Mouse (Mus musculus): Measurements from ENCODE around the gene Ehbp1.

Ehbp1 gene

GRCm38 (mm10) chr11:22342242-22343207 is at the start of gene Ehbp1:
Ehbp1 (minus strand) TSS chr11:22342292.
- DNase-seq, result no peak

GRCm38 (mm10) chr11:22387472-22388098 is 45.5 kb upstream of the Ehbp1 start:
- no peak for DNase-seq

- DNase-seq, result no peak
These were observed 41.4 kb upstream of the Ehbp1 start for GRCm38 (mm10) chr11:22383532-22383931.

GRCm38 (mm10) chr11:22374811-22375210 is 32.7 kb upstream of the Ehbp1 start:
- DNase-seq, result no peak

GRCm38 (mm10) chr11:22373290-22373674 is 31.2 kb upstream of the Ehbp1 start:
- no peak for DNase-seq

GRCm38 (mm10) chr11:22372609-22373289 is 30.7 kb upstream of the Ehbp1 start:
- DNase-seq, result no peak

- DNase-seq, result no peak
These were observed 27.7 kb upstream of the Ehbp1 start for GRCm38 (mm10) chr11:22369841-22370240.

GRCm38 (mm10) chr11:22368621-22369020 is 26.5 kb upstream of the Ehbp1 start:
- no peak for DNase-seq

GRCm38 (mm10) chr11:22366486-22366885 is 24.4 kb upstream of the Ehbp1 start:
- no peak for DNase-seq

- DNase-seq, result no peak
These were observed 12.0 kb upstream of the Ehbp1 start for GRCm38 (mm10) chr11:22353962-22354621.

- no peak for DNase-seq
These were observed 7.9 kb upstream of the Ehbp1 start for GRCm38 (mm10) chr11:22349945-22350344.

GRCm38 (mm10) chr11:22348536-22348910 is 6.4 kb upstream of the Ehbp1 start:
- no peak for DNase-seq

GRCm38 (mm10) chr11:22347651-22348535 is 5.8 kb upstream of the Ehbp1 start:
- no peak for DNase-seq

- DNase-seq, result no peak
These were observed 14.7 kb downstream of the Ehbp1 start for GRCm38 (mm10) chr11:22327302-22327910.

GRCm38 (mm10) chr11:22317824-22318411 is 24.2 kb downstream of the Ehbp1 start:
- no peak for DNase-seq

GRCm38 (mm10) chr11:22315801-22316200 is 26.3 kb downstream of the Ehbp1 start:
- no peak for DNase-seq

GRCm38 (mm10) chr11:22301164-22301563 is 40.9 kb downstream of the Ehbp1 start:
- no peak for DNase-seq

- no peak for DNase-seq
These were observed 52.9 kb downstream of the Ehbp1 start for GRCm38 (mm10) chr11:22289164-22289563.

- no peak for DNase-seq
These were observed 54.6 kb downstream of the Ehbp1 start for GRCm38 (mm10) chr11:22287513-22287900.

GRCm38 (mm10) chr11:22286885-22287512 is 55.1 kb downstream of the Ehbp1 start:
- peak; percentile 90 to 94 for DNase-seq

Measured in spleen, adult 18-20 months (tissue).